Mouse (Mus musculus) lung, adult 10 weeks (tissue): Measurements from ENCODE around the gene Tacstd2. TPM values are rescaled to one million over a fixed set of nuclear protein-coding genes. Genes with fewer than 3 reads are reported as not detected.

Experiments used
- polyA plus RNA-seq: library from polyadenylated mRNA; stranded (reverse); fragments of 350-450 nt; fragmentation: Illumina TruSeq; extraction: RNeasy Lipid Tissue Mini Kit (QIAGEN cat#74804); gene quantifications from one replicate; pipeline ENCODE4 v1.2.3, GENCODE M21; 2014; ENCODE audit warnings: low read depth, low replicate concordance; ENCODE audit not compliant: insufficient read depth

Gene Tacstd2
- polyA plus RNA-seq = 46.8 TPM

GRCm38 (mm10) chr6:67535777-67536054 is at the start of gene Tacstd2:
Gene Tacstd2, minus strand, starts transcription at chr6:67535796.

GRCm38 (mm10) chr6:67491755-67492154 is 43.8 kb downstream of the Tacstd2 start, which contains the start of gene Il23r:
Gene Il23r, minus strand, starts transcription at chr6:67491855.

Other genes with a start within 250 kb of the Tacstd2 start
- 0.59 TPM for gene Il12rb2, start 159.6 kb downstream of the Tacstd2 start, polyA plus RNA-seq
- 0.09 TPM for gene Il23r, start 43.9 kb downstream of the Tacstd2 start, polyA plus RNA-seq